Mouse (Mus musculus): ENCODE measurements around the gene Adck1.

Gene Adck1

GRCm38 (mm10) chr12:88426926-88427325 lies 66.6 kb downstream of the Adck1 start:
- in situ Hi-C loops (cut with MboI, MseI): no loop called here

GRCm38 (mm10) chr12:88428735-88429134 lies 68.4 kb downstream of the Adck1 start:
- in situ Hi-C loops (cut with MboI, MseI): no loop called here

- in situ Hi-C loops (cut with MboI, MseI): no loop called here
Measured at GRCm38 (mm10) chr12:88432277-88432676, 71.9 kb downstream of the Adck1 start.

DNA sequence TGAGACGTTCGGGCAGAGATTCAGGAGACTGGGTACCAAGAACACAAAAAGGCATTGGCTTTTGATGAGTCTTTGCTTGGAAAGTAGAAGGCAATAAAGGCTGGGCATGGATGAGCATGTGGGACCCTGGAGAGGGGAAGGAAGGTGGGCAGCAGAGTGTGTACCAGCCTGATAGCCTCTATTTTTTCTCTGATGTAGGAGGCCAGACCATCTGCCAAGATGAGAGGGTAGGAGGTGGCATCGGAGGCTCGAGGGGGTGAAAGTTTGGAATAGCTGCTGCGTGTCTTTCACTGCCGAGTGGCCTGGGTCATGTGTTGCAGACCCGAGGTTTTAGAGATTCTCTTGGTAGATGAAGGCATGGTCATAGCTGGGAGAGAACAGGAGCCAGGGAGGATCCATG lies 72.8 kb downstream of the Adck1 start:
- in situ Hi-C loops (cut with MboI, MseI): no loop called here

DNA sequence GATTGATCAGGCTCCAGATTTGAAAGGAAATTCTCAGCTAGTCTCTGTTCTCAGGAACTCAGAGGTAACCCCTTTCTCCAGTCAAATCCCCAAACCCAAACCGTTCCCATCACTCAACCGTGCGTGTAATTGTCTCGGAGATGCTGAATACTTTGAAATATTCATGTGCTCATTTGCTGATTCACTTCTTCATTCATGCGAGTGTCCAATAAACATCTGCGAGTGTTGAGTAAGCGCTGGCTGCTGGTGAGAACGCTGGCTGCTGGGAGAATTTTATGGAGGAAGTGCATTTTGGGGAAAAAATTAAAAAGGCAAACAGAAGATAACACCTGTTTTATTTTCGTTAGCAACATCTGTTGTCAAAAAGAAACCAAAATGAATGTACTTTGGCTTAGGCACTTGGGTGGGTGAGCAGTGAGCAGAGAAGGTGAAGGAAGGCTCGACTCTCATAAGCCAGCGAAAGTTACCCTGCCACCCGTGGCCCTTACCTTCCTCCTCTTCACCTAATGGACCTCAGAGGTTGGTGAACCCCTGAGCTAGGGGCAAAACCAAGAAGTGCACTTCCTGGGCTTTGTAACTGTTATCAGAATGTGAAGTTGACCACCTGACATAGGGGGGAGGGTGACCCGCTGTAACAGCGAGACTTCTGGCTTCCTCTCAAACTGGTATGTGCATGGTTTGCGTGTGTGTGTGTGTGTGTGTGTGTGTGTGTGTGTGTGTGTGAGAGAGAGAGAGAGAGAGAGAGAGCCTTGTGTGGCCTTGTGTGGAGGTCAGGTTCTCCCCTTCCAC lies 76.8 kb downstream of the Adck1 start:
- in situ Hi-C loops (cut with MboI, MseI): no loop called here

DNA sequence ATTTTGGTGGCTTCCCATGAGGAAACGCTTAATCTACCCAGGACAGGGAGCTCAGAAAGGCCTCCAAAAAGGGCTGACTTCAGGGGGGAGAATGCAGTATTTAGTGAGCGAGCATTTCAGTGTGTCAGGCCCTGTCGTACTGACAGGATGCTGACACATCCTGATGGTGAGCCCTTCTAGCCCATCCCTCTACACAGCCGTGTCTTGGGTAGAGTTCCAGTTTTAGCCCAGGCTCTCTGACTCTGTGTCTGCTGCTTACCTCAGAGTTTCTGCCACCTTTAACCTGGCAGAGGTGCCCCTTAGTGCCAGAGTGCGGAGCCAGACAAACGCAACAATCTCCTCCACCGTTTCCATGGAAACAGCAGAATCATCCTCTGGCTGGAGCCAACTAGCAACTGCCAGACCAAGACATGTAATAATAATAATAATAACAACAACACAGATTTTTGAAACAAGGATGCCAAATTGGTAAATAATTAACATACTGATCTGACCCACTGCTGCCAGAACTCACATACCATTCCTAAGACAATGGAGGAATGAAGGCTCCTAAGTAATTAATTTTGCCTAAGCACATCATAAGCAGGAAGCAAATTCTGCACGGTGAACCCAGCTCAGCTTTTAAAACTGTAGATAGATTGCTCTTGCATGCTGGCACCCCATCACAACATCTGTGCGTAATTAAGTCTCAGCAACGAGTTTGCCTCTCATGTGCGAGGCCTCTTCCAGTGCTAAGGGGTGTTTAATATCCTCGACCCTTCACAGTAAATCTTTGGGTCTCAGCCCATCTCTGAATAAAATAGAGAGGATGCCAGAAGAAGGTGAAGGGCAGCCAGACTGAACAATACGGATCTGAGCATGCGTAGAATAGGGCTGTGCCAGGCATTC lies 81.8 kb downstream of the Adck1 start:
- in situ Hi-C loops (cut with MboI, MseI): no loop called here

GRCm38 (mm10) chr12:88444040-88444439 lies 83.7 kb downstream of the Adck1 start:
- in situ Hi-C loops (cut with MboI, MseI): no loop called here

DNA sequence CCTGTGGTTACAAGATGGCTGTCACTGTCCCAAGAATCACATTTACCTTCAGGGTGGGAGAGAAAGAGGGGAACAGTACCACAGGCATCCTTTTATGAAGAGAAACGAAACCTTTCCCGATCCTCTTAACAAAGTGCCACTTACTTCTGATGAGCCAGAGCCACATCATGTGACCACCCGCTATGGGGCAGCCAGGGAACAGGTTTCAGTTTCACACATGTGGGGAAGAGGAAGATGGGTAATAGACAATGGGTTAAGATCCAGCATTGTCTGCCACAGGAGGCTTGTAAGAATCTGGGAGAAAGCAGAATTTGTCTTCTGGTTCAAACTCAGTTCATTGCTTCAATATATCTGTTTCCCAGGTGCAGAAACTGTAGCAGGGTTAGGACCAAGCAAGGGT lies 85.1 kb downstream of the Adck1 start:
- in situ Hi-C loops (cut with MboI, MseI): no loop called here

GRCm38 (mm10) chr12:88450658-88451563 lies 90.6 kb downstream of the Adck1 start:
- in situ Hi-C loops (cut with MboI, MseI): loop anchor here (25.0 kb wide), 1 partner anchor 964 kb away; the partner anchor contains the start of gene Gm5788

GRCm38 (mm10) chr12:88454701-88455410 lies 94.5 kb downstream of the Adck1 start:
- in situ Hi-C loops (cut with MboI, MseI): loop anchor here (25.0 kb wide), 1 partner anchor 968 kb away; the partner anchor contains the start of gene Gm5788

DNA sequence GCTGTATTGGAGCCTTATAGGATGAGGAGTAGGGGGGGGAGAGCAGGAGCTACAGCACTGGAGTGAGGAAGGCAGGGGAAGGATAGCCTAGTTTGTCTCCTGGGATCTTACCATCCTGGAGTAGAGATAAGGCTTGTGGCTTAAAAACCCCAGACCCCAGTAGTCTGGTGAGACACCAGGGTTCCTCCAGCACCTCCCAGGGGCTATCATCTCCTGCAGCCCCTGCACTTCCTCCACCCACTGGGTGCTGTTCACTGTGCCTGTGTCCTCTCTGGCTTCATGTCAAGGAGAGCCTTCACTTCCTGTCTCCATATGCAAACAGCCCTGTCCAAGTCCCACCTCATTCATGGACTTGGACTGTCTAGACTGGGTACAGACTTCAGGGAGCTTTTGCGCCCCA lies 96.7 kb downstream of the Adck1 start:
- in situ Hi-C loops (cut with MboI, MseI): loop anchor here (25.0 kb wide), 1 partner anchor 970 kb away; the partner anchor contains the start of gene Gm5788

GRCm38 (mm10) chr12:88458936-88459335 lies 98.6 kb downstream of the Adck1 start:
- in situ Hi-C loops (cut with MboI, MseI): loop anchor here (25.0 kb wide), 1 partner anchor 972 kb away; the partner anchor contains the start of gene Gm5788

DNA sequence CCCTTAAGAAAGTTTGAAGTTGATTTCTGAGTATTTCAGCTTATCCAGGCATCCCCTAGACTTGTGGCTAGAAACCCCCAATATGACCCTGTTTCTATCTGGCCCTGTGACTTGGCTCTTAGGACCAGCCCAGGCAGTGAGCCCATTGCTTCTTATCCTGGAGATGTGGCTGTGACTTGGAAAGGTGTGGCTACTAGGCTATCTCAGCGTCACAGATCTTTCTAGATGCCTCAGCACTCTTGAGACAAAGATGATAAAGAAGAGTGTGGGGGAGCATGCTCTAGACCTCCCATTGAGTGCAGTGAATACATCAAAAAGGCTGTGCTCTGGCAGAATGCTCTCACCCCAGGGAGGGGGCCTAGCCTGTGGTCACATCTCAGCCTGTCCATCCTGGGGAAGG lies 99.1 kb downstream of the Adck1 start:
- in situ Hi-C loops (cut with MboI, MseI): loop anchor here (25.0 kb wide), 1 partner anchor 972 kb away; the partner anchor contains the start of gene Gm5788

- in situ Hi-C loops (cut with MboI, MseI): loop anchor here (25.0 kb wide), 1 partner anchor 974 kb away; the partner anchor contains the start of gene Gm5788
Measured at GRCm38 (mm10) chr12:88461026-88461425, 100.7 kb downstream of the Adck1 start.

DNA sequence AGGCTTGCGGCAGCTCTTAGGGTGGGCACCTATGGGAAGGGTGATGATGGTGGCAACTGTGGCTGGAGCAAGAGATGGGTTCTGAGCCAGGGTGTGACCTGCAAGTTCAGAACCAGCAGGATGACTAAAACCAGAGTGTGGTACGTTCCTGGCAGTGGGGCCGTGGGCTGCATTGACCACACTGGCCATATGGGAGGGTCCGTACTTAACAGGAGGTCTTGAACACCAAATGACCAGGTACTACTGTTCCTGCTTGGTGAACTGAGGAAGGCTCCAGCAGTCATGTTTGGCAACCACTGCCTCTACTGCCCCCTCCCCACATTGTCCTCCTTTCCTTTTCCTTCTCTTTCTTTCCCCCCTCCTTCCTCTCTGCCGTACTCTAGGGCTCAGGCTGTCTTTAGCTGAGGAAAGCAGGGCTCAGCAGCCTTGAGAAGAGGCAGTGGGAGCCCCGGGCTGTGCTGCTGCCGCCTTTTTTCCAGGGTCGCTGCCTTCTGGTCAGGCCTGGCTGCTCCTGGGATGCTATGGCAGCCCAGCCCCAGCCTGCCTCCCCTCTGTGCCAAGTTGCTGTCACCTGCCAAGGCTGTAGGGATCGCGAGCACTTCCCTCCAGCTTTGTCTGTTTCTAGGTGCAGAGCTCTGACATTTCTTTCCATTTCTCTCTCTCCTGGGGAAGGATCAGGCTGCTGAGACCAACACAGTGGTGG lies 103.4 kb downstream of the Adck1 start:
- in situ Hi-C loops (cut with MboI, MseI): loop anchor here (25.0 kb wide), 1 partner anchor 976 kb away; the partner anchor contains the start of gene Gm5788

- in situ Hi-C loops (cut with MboI, MseI): loop anchor here (25.0 kb wide), 1 partner anchor 980 kb away; the partner anchor contains the start of gene Gm5788
Measured at GRCm38 (mm10) chr12:88466801-88467200, 106.4 kb downstream of the Adck1 start.

- in situ Hi-C loops (cut with MboI, MseI): loop anchor here (25.0 kb wide), 1 partner anchor 980 kb away; the partner anchor contains the start of gene Gm5788
Measured at GRCm38 (mm10) chr12:88467257-88467656, 106.9 kb downstream of the Adck1 start.

DNA sequence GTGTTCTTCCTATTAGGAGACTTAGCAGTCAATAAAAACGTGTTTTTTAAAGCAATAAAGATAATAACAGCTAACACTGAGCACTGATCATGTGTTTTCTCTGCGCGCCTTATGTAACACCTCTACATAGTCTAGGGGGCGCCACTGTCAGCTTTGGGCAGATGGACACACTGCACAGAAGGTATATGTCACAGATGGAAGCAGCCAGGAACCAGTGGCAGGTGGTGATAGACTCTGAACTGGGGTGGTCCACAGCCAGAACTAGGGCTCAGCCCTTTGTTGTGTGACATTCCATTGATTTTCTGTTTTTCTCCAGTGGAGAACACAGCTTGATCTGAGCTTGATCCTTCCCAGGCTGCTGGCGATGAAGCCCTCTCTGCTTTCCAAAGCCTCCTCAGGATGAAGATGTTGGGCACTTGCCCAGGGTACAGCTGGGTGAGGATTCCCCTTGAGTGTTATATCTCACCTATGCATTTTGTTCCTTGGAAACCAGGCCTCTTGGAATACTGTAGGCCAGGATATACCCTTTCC lies 107.6 kb downstream of the Adck1 start:
- in situ Hi-C loops (cut with MboI, MseI): loop anchor here (25.0 kb wide), 1 partner anchor 981 kb away; the partner anchor contains the start of gene Gm5788

- in situ Hi-C loops (cut with MboI, MseI): loop anchor here (25.0 kb wide), 1 partner anchor 981 kb away; the partner anchor contains the start of gene Gm5788
Measured at GRCm38 (mm10) chr12:88468691-88469090, 108.3 kb downstream of the Adck1 start.
